Mouse (Mus musculus): Measurements from ENCODE around the gene Arsg. TPM values are rescaled to one million over a fixed set of nuclear protein-coding genes. Genes with fewer than 3 reads are reported as not detected.
"Not testable (repeated sequence)": the region's sequence is repeated elsewhere in the genome, so short reads cannot be mapped to it uniquely, and the experiment has no call there.

Gene Arsg
- polyA plus RNA-seq, 1 experiment from 2014 or later, result 3.3 TPM

GRCm38 (mm10) chr11:109487991-109488684, 15.0 kb downstream of the Arsg start:
- Histone ChIP-seq H3K27ac (no peak overlapping the region), H3K4me1 (peaks cover 5% of the 10 kb centered on the region; the same call in 1 of the 2 replicates), H3K9me3 (no peaks in the 10 kb centered on the region), H3K27me3 (ENCODE audit: insufficient read depth, poor library complexity, severe bottlenecking) (peaks cover 4% of the 10 kb centered on the region; the same call in 1 of the 2 replicates), H3K36me3 (no peaks in the 10 kb centered on the region), H3K4me3 (no peak overlapping the region)
- 77% methylated on average over 10 of the region's 10 CpGs for WGBS
- no peak for DNase-seq (ENCODE audit: low spot score)

DNA sequence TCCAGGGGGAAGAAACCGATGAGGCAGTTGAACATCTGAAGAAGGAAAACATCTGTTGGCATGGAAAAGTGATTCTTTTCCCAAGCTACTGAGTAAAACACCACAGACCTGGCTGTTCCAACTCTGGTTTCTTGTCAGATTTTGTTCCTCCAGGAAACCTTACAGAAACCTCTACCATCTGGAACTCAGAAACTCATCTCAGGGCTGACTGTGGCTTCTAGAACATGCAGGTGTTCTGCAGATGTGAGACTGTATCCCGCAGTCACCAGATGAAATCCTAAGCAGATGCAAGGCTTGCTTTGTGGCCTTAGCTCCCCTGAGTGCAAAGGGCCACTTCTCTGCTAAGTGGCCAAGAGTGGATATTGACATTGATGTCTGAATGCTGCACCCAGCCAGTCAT, 16.6 kb downstream of the Arsg start:
- no peak overlapping the region for H3K27ac ChIP-seq
- DNase-seq (ENCODE audit: low spot score), result no peak
- 85% methylated on average over 2 of the region's 2 CpGs for WGBS
- no peaks in the 10 kb centered on the region for H3K9me3 ChIP-seq
- H3K4me1 ChIP-seq, result peaks cover 9% of the 10 kb centered on the region
- no peaks in the 10 kb centered on the region for H3K36me3 ChIP-seq
- H3K27me3 ChIP-seq (ENCODE audit: insufficient read depth, poor library complexity, severe bottlenecking), result peaks cover 4% of the 10 kb centered on the region; the same call in 1 of the 2 replicates
- no peak overlapping the region for H3K4me3 ChIP-seq

- Histone ChIP-seq H3K4me3 (no peak overlapping the region), H3K27me3 (ENCODE audit: insufficient read depth, poor library complexity, severe bottlenecking) (peaks cover 4% of the 10 kb centered on the region; the same call in 1 of the 2 replicates), H3K36me3 (no peaks in the 10 kb centered on the region), H3K9me3 (no peaks in the 10 kb centered on the region), H3K4me1 (peaks cover 28% of the 10 kb centered on the region), H3K27ac (no peak overlapping the region)
- DNase-seq (ENCODE audit: low spot score), result no peak
- WGBS, result 75% methylated on average over 4 of the region's 4 CpGs
These were observed 18.7 kb downstream of the Arsg start for GRCm38 (mm10) chr11:109491844-109492243.

DNA sequence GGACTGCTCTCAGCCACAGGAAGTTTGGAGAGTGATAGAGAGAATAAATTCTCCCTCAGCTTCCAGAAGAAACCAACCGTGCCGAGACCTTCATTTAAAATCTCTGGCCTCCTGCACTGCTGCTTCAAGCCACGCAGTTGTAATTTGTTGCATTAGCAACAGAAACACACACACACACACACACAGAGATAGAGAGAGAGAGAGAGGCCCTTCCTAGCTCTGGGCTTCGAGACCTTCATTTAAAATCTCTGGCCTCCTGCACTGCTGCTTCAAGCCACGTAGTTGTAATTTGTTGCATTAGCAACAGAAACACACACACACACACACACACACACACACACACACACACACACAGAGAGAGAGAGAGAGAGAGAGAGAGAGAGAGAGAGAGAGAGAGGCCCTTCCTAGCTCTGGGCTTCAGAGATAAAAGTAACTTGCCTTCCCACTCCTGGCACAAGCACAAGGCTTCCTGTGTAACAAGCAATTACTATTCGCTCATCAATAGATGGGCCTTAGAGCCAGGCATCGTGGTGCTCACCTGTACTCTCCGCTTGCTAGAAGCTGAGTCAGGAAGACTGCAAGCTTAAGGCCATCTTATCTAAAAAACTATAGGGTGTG, 19.8 kb downstream of the Arsg start:
- not testable (repeated sequence) for H3K27ac ChIP-seq; H3K27me3 ChIP-seq (ENCODE audit: insufficient read depth, poor library complexity, severe bottlenecking); H3K36me3 ChIP-seq; H3K9me3 ChIP-seq; H3K4me3 ChIP-seq; DNase-seq (ENCODE audit: low spot score)
- H3K4me1 ChIP-seq, result peaks cover 28% of the 10 kb centered on the region
- 63% methylated on average over 8 of the region's 8 CpGs for WGBS

GRCm38 (mm10) chr11:109494890-109495770, 22.0 kb downstream of the Arsg start:
- DNase-seq (ENCODE audit: low spot score), result no peak
- peaks cover 32% of the 10 kb centered on the region for H3K4me1 ChIP-seq
- 46% methylated on average over 24 of the region's 24 CpGs for WGBS
- peaks cover 8% of the 10 kb centered on the region; the same call in 1 of the 2 replicates for H3K27me3 ChIP-seq (ENCODE audit: insufficient read depth, poor library complexity, severe bottlenecking)
- no peaks in the 10 kb centered on the region for H3K36me3 ChIP-seq
- H3K27ac ChIP-seq, result peak overlapping the region; percentile 74
- H3K4me3 ChIP-seq, result peak overlapping the region; percentile 29
- H3K9me3 ChIP-seq, result no peaks in the 10 kb centered on the region

DNA sequence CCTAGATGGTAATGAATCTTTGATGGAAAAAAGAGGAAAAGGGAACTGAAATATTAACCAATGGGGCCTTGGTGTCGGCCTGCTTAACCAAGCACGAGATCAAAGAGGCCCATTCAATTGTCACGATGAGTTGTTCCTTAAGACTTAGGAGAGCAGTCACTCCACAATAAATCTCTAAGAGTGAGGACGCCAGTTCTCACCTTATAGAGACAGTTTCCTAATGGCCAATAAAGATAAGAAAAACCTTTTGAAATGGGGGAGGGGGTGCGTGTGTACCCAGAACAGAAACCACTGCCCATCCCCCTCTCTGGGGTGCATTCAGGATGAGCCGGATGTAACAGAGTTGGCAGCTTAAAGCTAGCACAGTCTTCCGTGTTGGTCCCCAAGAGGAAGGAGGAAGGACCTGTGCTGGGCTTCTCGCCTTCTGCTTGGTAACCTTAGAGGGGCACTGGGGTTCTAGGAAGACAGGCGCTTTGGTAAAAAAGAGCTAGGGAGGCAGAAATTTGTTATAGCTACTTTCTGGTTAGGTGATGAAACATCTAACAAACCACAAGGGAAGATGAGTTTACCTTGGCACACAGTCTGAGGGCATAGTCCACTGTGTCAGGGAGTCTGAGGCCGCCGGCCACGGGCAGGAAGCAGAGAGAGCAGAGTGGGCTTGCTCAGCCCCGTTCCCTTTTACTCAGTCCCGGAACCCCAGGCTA, 22.7 kb downstream of the Arsg start:
- WGBS, result 59% methylated on average over 14 of the region's 14 CpGs
- peaks cover 8% of the 10 kb centered on the region; the same call in 1 of the 2 replicates for H3K27me3 ChIP-seq (ENCODE audit: insufficient read depth, poor library complexity, severe bottlenecking)
- no peak for DNase-seq (ENCODE audit: low spot score)

DNA sequence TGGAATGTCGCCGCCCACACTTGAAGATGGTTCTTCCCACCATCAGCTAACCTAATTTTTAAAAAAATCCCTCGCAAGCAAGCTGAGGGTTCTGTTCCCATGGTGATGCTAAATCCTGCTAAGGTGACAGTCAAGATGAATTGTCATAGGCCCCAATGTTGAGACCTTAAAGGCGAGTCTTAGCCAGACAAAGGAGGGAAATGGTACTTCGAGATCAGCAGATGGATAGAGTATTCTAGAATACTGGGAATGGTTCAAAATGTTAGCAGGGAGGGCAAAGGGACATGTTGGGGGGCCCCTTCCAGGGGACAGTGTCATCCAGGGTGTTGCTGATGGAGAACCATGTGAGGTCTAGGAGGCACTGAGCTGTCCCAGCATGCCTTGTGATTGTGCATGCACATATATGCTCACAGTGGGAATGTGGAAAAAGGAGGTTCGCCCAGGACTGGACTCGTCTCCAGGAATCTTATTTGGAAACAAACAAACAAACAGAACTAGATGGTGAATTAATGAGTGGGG, 23.4 kb downstream of the Arsg start:
- 82% methylated on average over 7 of the region's 7 CpGs for WGBS

More for the DNA sequence above, 22.7 kb downstream of the Arsg start:
- Histone ChIP-seq H3K36me3 (no peaks in the 10 kb centered on the region), H3K27ac (peak overlapping the region; percentile 74; the same call in 1 of the 2 replicates), H3K9me3 (no peaks in the 10 kb centered on the region), H3K4me1 (peaks cover 32% of the 10 kb centered on the region), H3K4me3 (0 out of 2 replicates have a peak overlapping the region, but pooled peaks have one; percentile 29)

DNA sequence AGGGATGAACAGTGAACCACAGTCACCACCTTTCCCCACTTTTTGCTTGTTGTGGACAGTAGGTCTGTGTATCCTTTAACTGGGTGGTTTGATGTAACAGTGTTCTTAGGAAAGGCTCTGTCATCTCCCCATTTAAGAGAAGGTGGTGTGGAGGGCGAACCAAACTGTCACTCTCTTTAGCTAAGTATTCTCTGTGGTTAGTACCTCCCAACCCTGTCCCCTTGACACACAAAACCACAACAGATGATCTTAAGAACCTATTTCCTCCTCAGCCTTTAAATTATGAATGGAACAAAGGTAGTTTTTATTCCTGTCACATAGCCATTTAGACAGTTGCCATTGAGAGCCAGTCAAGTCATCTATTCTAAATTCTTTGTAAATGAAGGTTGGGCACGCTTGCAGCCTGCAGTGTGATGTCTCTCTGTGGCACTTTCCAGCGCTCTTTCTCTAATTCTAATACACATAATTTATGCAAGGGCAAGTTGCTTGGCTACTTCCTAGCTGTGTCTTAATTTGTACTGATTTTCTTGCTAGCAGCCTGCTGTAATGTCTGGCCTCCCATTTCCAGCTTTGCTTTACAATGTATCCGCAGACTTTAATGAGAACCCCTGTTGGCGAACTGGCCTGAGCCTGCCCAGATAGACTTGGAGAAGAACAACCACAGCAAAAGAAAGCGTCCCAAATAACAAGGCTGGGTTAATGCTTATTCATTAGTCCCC, 24.0 kb downstream of the Arsg start:
- 81% methylated on average over 6 of the region's 6 CpGs for WGBS
- H3K4me3 ChIP-seq, result no peak overlapping the region
- H3K4me1 ChIP-seq, result peaks cover 32% of the 10 kb centered on the region
- H3K27ac ChIP-seq, result no peak overlapping the region
- H3K27me3 ChIP-seq (ENCODE audit: insufficient read depth, poor library complexity, severe bottlenecking), result 0 out of 2 replicates have a peak, but pooled peaks cover 4% of the 10 kb centered on the region
- no peak for DNase-seq (ENCODE audit: low spot score)
- H3K9me3 ChIP-seq, result no peaks in the 10 kb centered on the region
- no peaks in the 10 kb centered on the region for H3K36me3 ChIP-seq

More for the DNA sequence above, 23.4 kb downstream of the Arsg start:
- Histone ChIP-seq H3K27ac (no peak overlapping the region), H3K36me3 (no peaks in the 10 kb centered on the region), H3K9me3 (no peaks in the 10 kb centered on the region), H3K4me1 (peaks cover 32% of the 10 kb centered on the region), H3K4me3 (no peak overlapping the region), H3K27me3 (ENCODE audit: insufficient read depth, poor library complexity, severe bottlenecking) (0 out of 2 replicates have a peak, but pooled peaks cover 4% of the 10 kb centered on the region)
- no peak for DNase-seq (ENCODE audit: low spot score)

- Histone ChIP-seq H3K4me1 (peaks cover 29% of the 10 kb centered on the region), H3K36me3 (no peaks in the 10 kb centered on the region), H3K27me3 (ENCODE audit: insufficient read depth, poor library complexity, severe bottlenecking) (0 out of 2 replicates have a peak, but pooled peaks cover 4% of the 10 kb centered on the region), H3K4me3 (no peak overlapping the region), H3K27ac (0 out of 2 replicates have a peak overlapping the region, but pooled peaks have one; percentile 42), H3K9me3 (no peaks in the 10 kb centered on the region)
- 81% methylated on average over 9 of the region's 9 CpGs for WGBS
- DNase-seq (ENCODE audit: low spot score), result no peak
These were observed 24.8 kb downstream of the Arsg start for GRCm38 (mm10) chr11:109497990-109498389.

- DNase-seq (ENCODE audit: low spot score), result no peak
- 88% methylated on average over 5 of the region's 5 CpGs for WGBS
- no peak overlapping the region for H3K4me3 ChIP-seq
- H3K36me3 ChIP-seq, result no peaks in the 10 kb centered on the region
- no peak overlapping the region for H3K27ac ChIP-seq
- peaks cover 22% of the 10 kb centered on the region for H3K4me1 ChIP-seq
- 0 out of 2 replicates have a peak, but pooled peaks cover 4% of the 10 kb centered on the region for H3K27me3 ChIP-seq (ENCODE audit: insufficient read depth, poor library complexity, severe bottlenecking)
- H3K9me3 ChIP-seq, result no peaks in the 10 kb centered on the region
These were observed 27.0 kb downstream of the Arsg start for GRCm38 (mm10) chr11:109500206-109500605.

GRCm38 (mm10) chr11:109504977-109505376, 31.8 kb downstream of the Arsg start:
- no peak overlapping the region for H3K4me3 ChIP-seq
- H3K27me3 ChIP-seq (ENCODE audit: insufficient read depth, poor library complexity, severe bottlenecking), result no peaks in the 10 kb centered on the region
- no peaks in the 10 kb centered on the region for H3K36me3 ChIP-seq
- H3K9me3 ChIP-seq, result no peaks in the 10 kb centered on the region
- WGBS, result 70% methylated on average over 9 of the region's 9 CpGs
- no peak overlapping the region for H3K27ac ChIP-seq
- 0 out of 2 replicates have a peak, but pooled peaks cover 3% of the 10 kb centered on the region for H3K4me1 ChIP-seq
- DNase-seq (ENCODE audit: low spot score), result no peak
